Mouse (Mus musculus): ENCODE data around the gene Soga1. TPM values are rescaled to one million over a fixed set of nuclear protein-coding genes. Genes with fewer than 3 reads are reported as not detected.

The Soga1 gene
- polyA plus RNA-seq, 1 experiment from 2014 or later: 13.1 TPM

- Histone ChIP-seq H3K9me3 (ENCODE audit: control insufficient read depth, low read length) (0 out of 2 replicates have a peak, but pooled peaks cover 5% of the 10 kb centered on the region), H3K4me2 (ENCODE audit: low read length) (no peak overlapping the region), H3K9ac (replicated peaks; ENCODE audit: low read length) (no peak overlapping the region), H3K4me1 (ENCODE audit: control insufficient read depth, insufficient read depth, low read length) (no peaks in the 10 kb centered on the region), H3K27me3 (ENCODE audit: control insufficient read depth, insufficient read depth, low read length) (no peaks in the 10 kb centered on the region), H3K36me3 (ENCODE audit: control insufficient read depth, insufficient read depth, low read length) (peaks cover 96% of the 10 kb centered on the region), H3K4me3 (replicated peaks; ENCODE audit: low read depth, low read length) (no peak overlapping the region), H3K27ac (replicated peaks; ENCODE audit: low read depth, low read length) (no peak overlapping the region)
- 85% methylated on average over 4 of the region's 4 CpGs for WGBS
- DNase-seq (no peak), ATAC-seq (ENCODE audit: low FRiP score, low TSS enrichment) (no peak)
Measured at GRCm38 (mm10) chr2:157028261-157028660, 50.8 kb downstream of the Soga1 start.

- 0 out of 2 replicates have a peak, but pooled peaks cover 5% of the 10 kb centered on the region for H3K9me3 ChIP-seq (ENCODE audit: control insufficient read depth, low read length)
- no peak overlapping the region for H3K27ac ChIP-seq (replicated peaks; ENCODE audit: low read depth, low read length)
- no peak overlapping the region for H3K9ac ChIP-seq (replicated peaks; ENCODE audit: low read length)
- H3K27me3 ChIP-seq (ENCODE audit: control insufficient read depth, insufficient read depth, low read length): no peaks in the 10 kb centered on the region
- 92% methylated on average over 21 of the region's 21 CpGs for WGBS
- DNase-seq (no peak), ATAC-seq (ENCODE audit: low FRiP score, low TSS enrichment) (no peak)
- peaks cover 96% of the 10 kb centered on the region for H3K36me3 ChIP-seq (ENCODE audit: control insufficient read depth, insufficient read depth, low read length)
- H3K4me1 ChIP-seq (ENCODE audit: control insufficient read depth, insufficient read depth, low read length): no peaks in the 10 kb centered on the region
- no peak overlapping the region for H3K4me3 ChIP-seq (replicated peaks; ENCODE audit: low read depth, low read length)
- H3K4me2 ChIP-seq (ENCODE audit: low read length): no peak overlapping the region
Measured at GRCm38 (mm10) chr2:157027106-157028008, 51.7 kb downstream of the Soga1 start.

- H3K36me3 ChIP-seq (ENCODE audit: control insufficient read depth, insufficient read depth, low read length): peaks cover 99% of the 10 kb centered on the region
- H3K27me3 ChIP-seq (ENCODE audit: control insufficient read depth, insufficient read depth, low read length): no peaks in the 10 kb centered on the region
- no peak for ATAC-seq (ENCODE audit: low FRiP score, low TSS enrichment)
- H3K27ac ChIP-seq (replicated peaks; ENCODE audit: low read depth, low read length): no peak overlapping the region
- no peak for DNase-seq
- no peak overlapping the region for H3K4me3 ChIP-seq (replicated peaks; ENCODE audit: low read depth, low read length)
- H3K9me3 ChIP-seq (ENCODE audit: control insufficient read depth, low read length): 0 out of 2 replicates have a peak, but pooled peaks cover 5% of the 10 kb centered on the region
- H3K4me1 ChIP-seq (ENCODE audit: control insufficient read depth, insufficient read depth, low read length): no peaks in the 10 kb centered on the region
- no peak overlapping the region for H3K4me2 ChIP-seq (ENCODE audit: low read length)
- H3K9ac ChIP-seq (replicated peaks; ENCODE audit: low read length): no peak overlapping the region
- 94% methylated on average over 16 of the region's 16 CpGs for WGBS
Measured at GRCm38 (mm10) chr2:157021156-157021555, 57.9 kb downstream of the Soga1 start.

- no peak overlapping the region for H3K4me3 ChIP-seq (replicated peaks; ENCODE audit: low read depth, low read length)
- DNase-seq: no peak
- H3K9ac ChIP-seq (replicated peaks; ENCODE audit: low read length): no peak overlapping the region
- H3K27ac ChIP-seq (replicated peaks; ENCODE audit: low read depth, low read length): no peak overlapping the region
- no peak for ATAC-seq (ENCODE audit: low FRiP score, low TSS enrichment)
- no peaks in the 10 kb centered on the region for H3K4me1 ChIP-seq (ENCODE audit: control insufficient read depth, insufficient read depth, low read length)
- H3K9me3 ChIP-seq (ENCODE audit: control insufficient read depth, low read length): no peaks in the 10 kb centered on the region
- H3K36me3 ChIP-seq (ENCODE audit: control insufficient read depth, insufficient read depth, low read length): peaks cover 98% of the 10 kb centered on the region
- WGBS: 80% methylated on average over 4 of the region's 4 CpGs
- H3K4me2 ChIP-seq (ENCODE audit: low read length): no peak overlapping the region
- H3K27me3 ChIP-seq (ENCODE audit: control insufficient read depth, insufficient read depth, low read length): no peaks in the 10 kb centered on the region
Measured at GRCm38 (mm10) chr2:157019228-157019627, 59.8 kb downstream of the Soga1 start.

- DNase-seq (no peak), ATAC-seq (ENCODE audit: low FRiP score, low TSS enrichment) (no peak)
- Histone ChIP-seq H3K27me3 (ENCODE audit: control insufficient read depth, insufficient read depth, low read length) (no peaks in the 10 kb centered on the region), H3K9me3 (ENCODE audit: control insufficient read depth, low read length) (no peaks in the 10 kb centered on the region), H3K4me1 (ENCODE audit: control insufficient read depth, insufficient read depth, low read length) (no peaks in the 10 kb centered on the region), H3K4me3 (replicated peaks; ENCODE audit: low read depth, low read length) (no peak overlapping the region), H3K9ac (replicated peaks; ENCODE audit: low read length) (no peak overlapping the region), H3K4me2 (ENCODE audit: low read length) (no peak overlapping the region), H3K27ac (replicated peaks; ENCODE audit: low read depth, low read length) (no peak overlapping the region), H3K36me3 (ENCODE audit: control insufficient read depth, insufficient read depth, low read length) (peaks cover 91% of the 10 kb centered on the region)
- WGBS: 90% methylated on average over 18 of the region's 18 CpGs
Measured at GRCm38 (mm10) chr2:157016529-157017270, 62.4 kb downstream of the Soga1 start.

GRCm38 (mm10) chr2:157012341-157012740 is 66.7 kb downstream of the Soga1 start:
- Histone ChIP-seq H3K4me1 (ENCODE audit: control insufficient read depth, insufficient read depth, low read length) (0 out of 2 replicates have a peak, but pooled peaks cover under 1% of the 10 kb centered on the region), H3K4me2 (ENCODE audit: low read length) (no peak overlapping the region), H3K36me3 (ENCODE audit: control insufficient read depth, insufficient read depth, low read length) (peaks cover 52% of the 10 kb centered on the region), H3K9me3 (ENCODE audit: control insufficient read depth, low read length) (no peaks in the 10 kb centered on the region), H3K27me3 (ENCODE audit: control insufficient read depth, insufficient read depth, low read length) (no peaks in the 10 kb centered on the region), H3K9ac (replicated peaks; ENCODE audit: low read length) (no peak overlapping the region), H3K27ac (replicated peaks; ENCODE audit: low read depth, low read length) (no peak overlapping the region), H3K4me3 (replicated peaks; ENCODE audit: low read depth, low read length) (no peak overlapping the region)
- WGBS: 80% methylated on average over 6 of the region's 6 CpGs
- no peak for DNase-seq
- no peak for ATAC-seq (ENCODE audit: low FRiP score, low TSS enrichment)

GRCm38 (mm10) chr2:157010634-157011310 is 68.3 kb downstream of the Soga1 start:
- no peak overlapping the region for H3K4me2 ChIP-seq (ENCODE audit: low read length)
- no peaks in the 10 kb centered on the region for H3K9me3 ChIP-seq (ENCODE audit: control insufficient read depth, low read length)
- H3K27ac ChIP-seq (replicated peaks; ENCODE audit: low read depth, low read length): no peak overlapping the region
- H3K4me3 ChIP-seq (replicated peaks; ENCODE audit: low read depth, low read length): no peak overlapping the region
- peaks cover 37% of the 10 kb centered on the region for H3K36me3 ChIP-seq (ENCODE audit: control insufficient read depth, insufficient read depth, low read length)
- H3K4me1 ChIP-seq (ENCODE audit: control insufficient read depth, insufficient read depth, low read length): peaks cover 9% of the 10 kb centered on the region; the same call in 1 of the 2 replicates
- no peak for ATAC-seq (ENCODE audit: low FRiP score, low TSS enrichment)
- no peak overlapping the region for H3K9ac ChIP-seq (replicated peaks; ENCODE audit: low read length)
- no peak for DNase-seq
- 64% methylated on average over 11 of the region's 11 CpGs for WGBS
- no peaks in the 10 kb centered on the region for H3K27me3 ChIP-seq (ENCODE audit: control insufficient read depth, insufficient read depth, low read length)

GRCm38 (mm10) chr2:157010121-157010520 is 68.9 kb downstream of the Soga1 start:
- Histone ChIP-seq H3K27ac (replicated peaks; ENCODE audit: low read depth, low read length) (no peak overlapping the region), H3K4me2 (ENCODE audit: low read length) (no peak overlapping the region), H3K36me3 (ENCODE audit: control insufficient read depth, insufficient read depth, low read length) (peaks cover 31% of the 10 kb centered on the region), H3K9ac (replicated peaks; ENCODE audit: low read length) (no peak overlapping the region), H3K4me3 (replicated peaks; ENCODE audit: low read depth, low read length) (no peak overlapping the region), H3K27me3 (ENCODE audit: control insufficient read depth, insufficient read depth, low read length) (no peaks in the 10 kb centered on the region), H3K9me3 (ENCODE audit: control insufficient read depth, low read length) (no peaks in the 10 kb centered on the region), H3K4me1 (ENCODE audit: control insufficient read depth, insufficient read depth, low read length) (peaks cover 9% of the 10 kb centered on the region; the same call in 1 of the 2 replicates)
- ATAC-seq (ENCODE audit: low FRiP score, low TSS enrichment) (no peak), DNase-seq (no peak)
